Mouse (Mus musculus) gastrocnemius, adult 2 months (tissue): ENCODE data around the gene Sh3rf3. TPM values are rescaled to one million over a fixed set of nuclear protein-coding genes. Genes with fewer than 3 reads are reported as not detected.
A peak's percentile ranks its signal among the peaks of the same experiment; 100 is the strongest.

Experiments
- DNase-seq: peaks from one replicate; pipeline ENCODE4 v3.0.0; 2022
- H3K27ac ChIP-seq: fragments of 200-600 bp; 2 replicates; pipeline ENCODE4 v1.8.1; 2022; ENCODE audit warnings: mild to moderate bottlenecking
- H3K4me3 ChIP-seq: fragments of 200-600 bp; 2 replicates; pipeline ENCODE4 v1.8.1; 2022; ENCODE audit warnings: mild to moderate bottlenecking, moderate library complexity
- CTCF ChIP-seq: fragments of 200-600 bp; IDR thresholded peaks from 2 replicates; pipeline ENCODE4 v1.8.1; 2022; ENCODE audit warnings: antibody characterized with exemption, mild to moderate bottlenecking, moderate library complexity
- intact Hi-C: fragments of 180-260 bp; cut with DNase I; formaldehyde crosslinking; loops from one replicate; pipeline ENCODE4 v1.15.1; 2025
- total RNA-seq, 2 experiments: library from RNA; stranded (reverse); gene quantifications; 2 replicates each; pipeline ENCODE4 v1.2.3; 2021

The Sh3rf3 gene
- total RNA-seq, 2 experiments from 2014 or later: 0.41 to 1.0 TPM

- intact Hi-C loops: no loop called here
- TF ChIP-seq CTCF: no peak
- no peak for DNase-seq
- Histone ChIP-seq H3K27ac (no peak overlapping the region), H3K4me3 (no peak overlapping the region)
Measured at GRCm38 (mm10) chr10:58829251-58830111, 16.3 kb downstream of the Sh3rf3 start.

GRCm38 (mm10) chr10:58833146-58833545 is 20.0 kb downstream of the Sh3rf3 start:
- H3K4me3 ChIP-seq: no peak overlapping the region
- no peak for DNase-seq
- TF ChIP-seq CTCF: no peak
- H3K27ac ChIP-seq: no peak overlapping the region
- intact Hi-C loops: no loop called here

GRCm38 (mm10) chr10:58833741-58834178 is 20.6 kb downstream of the Sh3rf3 start:
- no peak for TF ChIP-seq CTCF
- H3K4me3 ChIP-seq: no peak overlapping the region
- DNase-seq: no peak
- no peak overlapping the region for H3K27ac ChIP-seq
- intact Hi-C loops: no loop called here

GRCm38 (mm10) chr10:58836391-58836790 is 23.2 kb downstream of the Sh3rf3 start:
- H3K4me3 ChIP-seq: no peak overlapping the region
- no peak for DNase-seq
- TF ChIP-seq CTCF: no peak
- intact Hi-C loops: no loop called here
- H3K27ac ChIP-seq: no peak overlapping the region

- no peak overlapping the region for H3K4me3 ChIP-seq
- TF ChIP-seq CTCF: no peak
- no peak overlapping the region for H3K27ac ChIP-seq
- DNase-seq: no peak
- intact Hi-C loops: no loop called here
Measured at GRCm38 (mm10) chr10:58837504-58837903, 24.3 kb downstream of the Sh3rf3 start.

GRCm38 (mm10) chr10:58841945-58842344 is 28.8 kb downstream of the Sh3rf3 start:
- no peak for DNase-seq
- intact Hi-C loops: no loop called here
- TF ChIP-seq CTCF: no peak
- no peak overlapping the region for H3K4me3 ChIP-seq
- no peak overlapping the region for H3K27ac ChIP-seq

- no peak overlapping the region for H3K27ac ChIP-seq
- TF ChIP-seq CTCF: no peak
- no peak for DNase-seq
- intact Hi-C loops: no loop called here
- no peak overlapping the region for H3K4me3 ChIP-seq
Measured at GRCm38 (mm10) chr10:58843100-58843499, 29.9 kb downstream of the Sh3rf3 start.

- intact Hi-C loops: no loop called here
- no peak for DNase-seq
- Histone ChIP-seq H3K4me3 (no peak overlapping the region), H3K27ac (no peak overlapping the region)
- no peak for TF ChIP-seq CTCF
Measured at GRCm38 (mm10) chr10:58848127-58848526, 35.0 kb downstream of the Sh3rf3 start.

GRCm38 (mm10) chr10:58848536-58848935 is 35.4 kb downstream of the Sh3rf3 start:
- H3K4me3 ChIP-seq: no peak overlapping the region
- H3K27ac ChIP-seq: no peak overlapping the region
- intact Hi-C loops: no loop called here
- no peak for DNase-seq
- no peak for TF ChIP-seq CTCF

GRCm38 (mm10) chr10:58854548-58855198 is 41.5 kb downstream of the Sh3rf3 start:
- DNase-seq: peak; percentile 65
- TF ChIP-seq CTCF: no peak
- Histone ChIP-seq H3K4me3 (peak overlapping the region; percentile 51), H3K27ac (peak overlapping the region; percentile 33; the same call in 1 of the 2 replicates)
- intact Hi-C loops: loop anchor here (10.0 kb wide), 1 partner anchor 1410 kb away; no protein-coding TSS in a partner anchor

GRCm38 (mm10) chr10:58855199-58855751 is 42.1 kb downstream of the Sh3rf3 start:
- DNase-seq: no peak
- intact Hi-C loops: loop anchor here (10.0 kb wide), 1 partner anchor 1410 kb away; no protein-coding TSS in a partner anchor
- peak overlapping the region; percentile 33; the same call in 1 of the 2 replicates for H3K27ac ChIP-seq
- no peak overlapping the region for H3K4me3 ChIP-seq
- no peak for TF ChIP-seq CTCF

- H3K4me3 ChIP-seq: no peak overlapping the region
- DNase-seq: no peak
- no peak overlapping the region for H3K27ac ChIP-seq
- no peak for TF ChIP-seq CTCF
- intact Hi-C loops: loop anchor here (10.0 kb wide), 1 partner anchor 1411 kb away; no protein-coding TSS in a partner anchor
Measured at GRCm38 (mm10) chr10:58855814-58856213, 42.7 kb downstream of the Sh3rf3 start.

- DNase-seq: no peak
- intact Hi-C loops: loop anchor here (10.0 kb wide), 1 partner anchor 1412 kb away; no protein-coding TSS in a partner anchor
- Histone ChIP-seq H3K27ac (no peak overlapping the region), H3K4me3 (no peak overlapping the region)
- TF ChIP-seq CTCF: no peak
Measured at GRCm38 (mm10) chr10:58856742-58857141, 43.6 kb downstream of the Sh3rf3 start.
